Mouse (Mus musculus): ENCODE data around the gene Shisal2a. TPM values are rescaled to one million over a fixed set of nuclear protein-coding genes. Genes with fewer than 3 reads are reported as not detected.
A peak's percentile ranks its signal among the peaks of the same experiment; 100 is the strongest.

The Shisal2a gene
- total RNA-seq, 2 experiments from 2014 or later: not detected

DNA sequence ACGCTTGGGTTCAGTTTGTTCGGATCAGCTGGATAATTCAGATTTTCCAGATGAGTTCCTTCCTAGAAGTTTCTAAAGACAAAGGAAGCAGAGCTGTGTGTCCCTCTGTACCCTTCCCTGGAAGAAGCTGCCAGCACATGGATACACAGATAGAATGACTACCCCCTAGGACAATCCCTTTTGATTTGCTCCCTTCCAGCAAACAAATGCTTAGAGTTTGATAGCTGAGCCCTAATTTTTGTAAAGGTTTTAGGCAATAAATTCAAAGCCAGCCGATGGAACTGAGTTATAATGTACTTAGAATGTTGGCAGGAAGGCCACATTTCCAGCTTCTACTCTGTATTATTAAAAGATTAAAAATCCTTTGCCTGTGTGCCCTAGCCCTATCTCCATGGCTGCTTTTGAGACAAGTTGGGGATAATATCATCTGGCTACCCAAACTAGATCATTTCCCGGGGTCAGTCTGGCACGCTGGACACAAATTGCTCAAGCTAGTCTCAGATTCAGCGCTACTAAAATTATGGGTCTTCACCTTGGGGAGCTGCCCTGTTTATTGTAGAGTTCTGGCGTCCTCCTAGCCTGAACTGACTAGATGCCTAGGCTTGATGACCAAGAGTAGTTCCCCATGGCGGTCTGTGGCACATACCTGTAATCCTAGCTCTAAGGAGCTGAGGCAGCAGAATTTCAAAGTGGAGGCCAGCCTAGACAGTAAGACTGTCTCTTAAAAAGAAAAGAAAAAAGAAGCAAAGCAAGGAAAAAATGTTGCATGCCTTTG lies 20.9 kb upstream of the Shisal2a start:
- Histone ChIP-seq H3K4me3 (no peak overlapping the region), H3K27ac (no peak overlapping the region)
- no peak for TF ChIP-seq CTCF (IDR thresholded peaks at IDR 0.05)
- no peak for DNase-seq (ENCODE audit: extremely low spot score in 1 of 2, low spot score in 2 of 2)
- intact Hi-C loops (cut with DNase I): no loop called here

DNA sequence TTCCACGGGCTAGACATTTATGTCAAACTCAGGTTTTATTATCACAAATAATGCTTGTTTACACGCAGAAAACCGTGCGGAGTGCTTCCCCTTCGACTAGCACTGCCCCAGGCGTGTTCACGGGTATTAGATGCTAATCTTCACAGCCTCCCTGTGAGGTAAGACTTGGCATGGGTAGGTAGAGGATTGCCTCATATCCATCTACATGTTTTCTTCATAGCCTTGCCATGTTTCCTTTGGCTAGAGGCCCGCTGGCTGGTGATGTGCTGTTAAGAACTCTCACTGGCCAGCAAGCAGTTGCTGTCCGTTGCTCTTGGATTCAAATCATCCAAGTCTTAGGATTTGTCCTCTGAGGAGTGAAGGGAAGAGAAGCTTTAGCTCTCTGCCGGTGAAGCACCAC lies 17.2 kb upstream of the Shisal2a start:
- TF ChIP-seq CTCF (IDR thresholded peaks at IDR 0.05): no peak
- DNase-seq (ENCODE audit: extremely low spot score in 1 of 2, low spot score in 2 of 2): no peak
- no peak overlapping the region for H3K27ac ChIP-seq
- intact Hi-C loops (cut with DNase I): no loop called here
- H3K4me3 ChIP-seq: no peak overlapping the region

DNA sequence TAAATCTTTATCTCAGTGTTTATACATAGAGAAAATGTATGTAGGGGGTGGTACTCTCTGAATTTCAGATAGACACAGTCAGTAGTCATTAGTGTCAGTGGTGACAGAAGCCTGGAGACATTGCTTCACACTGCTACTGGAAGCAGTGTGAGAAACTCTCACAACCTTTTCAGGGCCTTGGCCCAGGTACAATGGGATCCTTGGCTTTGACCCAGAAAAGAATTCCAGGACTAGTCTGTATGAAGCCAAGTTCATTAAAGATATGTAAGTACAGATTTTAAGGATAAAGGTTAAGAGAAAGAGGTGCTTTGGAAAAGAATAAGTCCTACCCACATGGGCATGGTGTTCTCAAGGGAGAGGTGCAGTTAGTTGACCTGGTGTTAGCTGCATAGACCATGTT lies 11.1 kb upstream of the Shisal2a start:
- no peak overlapping the region for H3K4me3 ChIP-seq
- H3K27ac ChIP-seq: no peak overlapping the region
- intact Hi-C loops (cut with DNase I): no loop called here
- no peak for DNase-seq (ENCODE audit: extremely low spot score in 1 of 2, low spot score in 2 of 2)
- TF ChIP-seq CTCF (IDR thresholded peaks at IDR 0.05): no peak

- intact Hi-C loops (cut with DNase I): no loop called here
- no peak overlapping the region for H3K27ac ChIP-seq
- no peak for DNase-seq (ENCODE audit: extremely low spot score in 1 of 2, low spot score in 2 of 2)
- TF ChIP-seq CTCF (IDR thresholded peaks at IDR 0.05): no peak
- H3K4me3 ChIP-seq: no peak overlapping the region
Observed at GRCm38 (mm10) chr4:108392558-108392957, 9.4 kb upstream of the Shisal2a start.

DNA sequence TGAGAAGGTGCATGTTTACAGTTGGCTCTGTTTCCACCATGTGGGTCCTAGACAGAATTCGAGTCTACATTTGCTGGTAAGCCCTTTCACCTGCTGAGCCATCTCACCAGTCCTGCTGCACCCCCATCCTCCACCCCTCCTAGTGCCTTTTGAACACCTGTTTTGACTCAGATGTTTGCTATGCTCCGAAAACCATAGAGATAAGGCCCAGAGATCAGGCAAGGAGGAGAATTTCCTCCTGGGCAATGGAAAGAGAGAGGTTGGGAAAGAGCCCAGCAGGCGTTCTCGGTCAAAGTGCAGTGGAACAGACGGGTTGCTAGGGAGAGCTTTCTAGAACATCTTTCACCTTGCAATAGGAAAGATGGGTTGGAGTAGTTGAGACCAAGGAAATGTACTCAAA lies 8.0 kb upstream of the Shisal2a start:
- no peak for DNase-seq (ENCODE audit: extremely low spot score in 1 of 2, low spot score in 2 of 2)
- intact Hi-C loops (cut with DNase I): no loop called here
- no peak overlapping the region for H3K4me3 ChIP-seq
- no peak overlapping the region for H3K27ac ChIP-seq
- TF ChIP-seq CTCF (IDR thresholded peaks at IDR 0.05): no peak

DNA sequence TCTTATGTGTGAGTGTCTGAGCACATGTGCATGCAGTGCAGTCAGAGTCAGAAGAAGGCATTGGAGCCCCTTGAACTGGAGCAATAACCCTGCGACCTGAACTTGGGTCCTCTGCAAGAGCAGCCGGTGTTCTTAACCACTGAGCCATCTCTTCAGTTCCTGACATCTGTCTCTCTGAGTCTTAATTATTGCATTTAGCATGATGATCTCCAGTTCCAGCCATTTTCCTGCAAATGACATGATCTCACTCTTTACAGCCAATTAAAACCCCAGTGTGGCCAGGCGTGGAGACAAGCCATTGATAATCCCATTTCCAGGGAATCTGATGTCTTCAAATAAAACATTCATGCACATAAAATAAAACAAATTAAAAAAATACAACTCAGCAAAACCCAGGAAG lies 5.6 kb upstream of the Shisal2a start:
- DNase-seq (ENCODE audit: extremely low spot score in 1 of 2, low spot score in 2 of 2): no peak
- H3K27ac ChIP-seq: no peak overlapping the region
- no peak for TF ChIP-seq CTCF (IDR thresholded peaks at IDR 0.05)
- no peak overlapping the region for H3K4me3 ChIP-seq
- intact Hi-C loops (cut with DNase I): no loop called here

DNA sequence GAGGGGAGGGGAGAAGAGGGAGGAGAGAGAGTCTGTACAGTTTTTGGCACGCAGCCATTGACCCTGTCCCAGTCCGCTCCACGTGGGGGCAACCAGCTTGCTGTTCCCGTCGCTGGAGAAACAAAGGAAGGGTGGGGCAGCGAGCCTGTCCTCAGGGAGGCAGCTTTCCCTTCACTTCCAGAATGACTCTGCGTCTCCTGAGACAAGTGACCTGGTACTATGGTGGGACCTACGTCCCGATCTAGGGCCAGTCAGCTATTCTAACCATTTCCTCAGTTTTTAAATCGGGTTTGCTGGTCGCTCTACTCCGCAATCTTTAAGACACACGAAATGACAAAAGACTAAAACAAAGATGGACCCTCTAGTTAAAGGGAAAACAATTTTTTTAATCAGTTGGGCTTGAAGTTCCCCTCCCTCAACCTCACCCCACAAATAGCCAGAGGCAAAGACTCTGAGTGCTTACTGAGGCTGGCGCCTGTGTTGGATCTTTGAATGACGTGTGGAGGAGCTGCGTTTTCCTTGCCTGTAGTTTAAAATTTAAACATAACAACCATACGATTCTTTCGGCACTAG lies 4.6 kb upstream of the Shisal2a start:
- TF ChIP-seq CTCF (IDR thresholded peaks at IDR 0.05): peak; percentile 4
- Histone ChIP-seq H3K4me3 (peak overlapping the region; percentile 49), H3K27ac (peak overlapping the region; percentile 38; the same call in 1 of the 2 replicates)
- DNase-seq (ENCODE audit: extremely low spot score in 1 of 2, low spot score in 2 of 2): peak; percentile 23 to 27
- intact Hi-C loops (cut with DNase I): no loop called here

DNA sequence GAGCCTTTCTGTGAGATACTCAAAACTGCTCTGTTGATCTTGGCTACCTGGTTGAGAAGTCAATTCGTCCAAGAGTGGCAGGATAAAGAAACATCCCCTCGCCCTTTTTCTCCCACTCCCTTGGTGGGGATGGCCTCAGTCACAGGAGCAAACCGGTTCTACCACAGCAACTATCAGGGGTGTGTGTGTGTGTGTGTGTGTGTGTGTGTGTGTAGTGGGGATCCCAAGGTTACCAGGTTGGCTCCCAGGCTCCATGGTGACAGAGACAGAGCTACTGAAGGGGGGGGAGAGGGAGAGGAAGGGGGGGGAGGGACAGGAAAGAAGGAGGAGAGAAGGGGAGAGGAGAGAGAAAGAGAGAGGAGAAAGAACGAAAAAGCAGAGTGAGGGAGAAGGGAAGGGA lies 4.0 kb upstream of the Shisal2a start:
- no peak overlapping the region for H3K27ac ChIP-seq
- intact Hi-C loops (cut with DNase I): no loop called here
- no peak for DNase-seq (ENCODE audit: extremely low spot score in 1 of 2, low spot score in 2 of 2)
- peak overlapping the region; percentile 49 for H3K4me3 ChIP-seq
- no peak for TF ChIP-seq CTCF (IDR thresholded peaks at IDR 0.05)

GRCm38 (mm10) chr4:108386087-108386486 lies 2.9 kb upstream of the Shisal2a start:
- Histone ChIP-seq H3K4me3 (no peak overlapping the region), H3K27ac (no peak overlapping the region)
- no peak for TF ChIP-seq CTCF (IDR thresholded peaks at IDR 0.05)
- intact Hi-C loops (cut with DNase I): no loop called here
- DNase-seq (ENCODE audit: extremely low spot score in 1 of 2, low spot score in 2 of 2): no peak

- intact Hi-C loops (cut with DNase I): no loop called here
- H3K27ac ChIP-seq: no peak overlapping the region
- DNase-seq (ENCODE audit: extremely low spot score in 1 of 2, low spot score in 2 of 2): no peak
- H3K4me3 ChIP-seq: no peak overlapping the region
- no peak for TF ChIP-seq CTCF (IDR thresholded peaks at IDR 0.05)
Observed at GRCm38 (mm10) chr4:108380146-108380545, 3.0 kb downstream of the Shisal2a start.

GRCm38 (mm10) chr4:108379476-108379875 lies 3.7 kb downstream of the Shisal2a start:
- no peak for TF ChIP-seq CTCF (IDR thresholded peaks at IDR 0.05)
- no peak for DNase-seq (ENCODE audit: extremely low spot score in 1 of 2, low spot score in 2 of 2)
- Histone ChIP-seq H3K27ac (no peak overlapping the region), H3K4me3 (no peak overlapping the region)
- intact Hi-C loops (cut with DNase I): no loop called here

DNA sequence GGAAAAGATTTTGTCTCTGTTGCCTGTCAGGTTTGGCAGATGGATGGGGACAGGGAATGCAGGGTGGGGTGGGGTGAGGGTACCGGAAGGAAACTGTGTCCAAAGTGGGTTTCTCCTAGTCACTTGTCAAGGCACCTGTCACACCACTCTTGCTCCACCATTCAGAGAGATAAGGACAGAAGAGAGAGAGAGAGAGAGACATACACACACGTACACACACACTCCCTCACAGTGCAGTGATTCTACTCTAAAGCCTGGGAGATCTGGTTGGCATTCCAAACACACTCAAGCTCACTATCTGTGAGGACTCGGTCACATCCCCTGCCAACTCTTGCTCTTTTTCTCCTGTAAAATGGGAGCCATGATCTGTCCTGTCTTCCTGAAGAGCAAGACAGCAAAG lies 11.0 kb downstream of the Shisal2a start:
- intact Hi-C loops (cut with DNase I): no loop called here
- H3K4me3 ChIP-seq: no peak overlapping the region
- H3K27ac ChIP-seq: no peak overlapping the region
- no peak for TF ChIP-seq CTCF (IDR thresholded peaks at IDR 0.05)
- no peak for DNase-seq (ENCODE audit: extremely low spot score in 1 of 2, low spot score in 2 of 2)

DNA sequence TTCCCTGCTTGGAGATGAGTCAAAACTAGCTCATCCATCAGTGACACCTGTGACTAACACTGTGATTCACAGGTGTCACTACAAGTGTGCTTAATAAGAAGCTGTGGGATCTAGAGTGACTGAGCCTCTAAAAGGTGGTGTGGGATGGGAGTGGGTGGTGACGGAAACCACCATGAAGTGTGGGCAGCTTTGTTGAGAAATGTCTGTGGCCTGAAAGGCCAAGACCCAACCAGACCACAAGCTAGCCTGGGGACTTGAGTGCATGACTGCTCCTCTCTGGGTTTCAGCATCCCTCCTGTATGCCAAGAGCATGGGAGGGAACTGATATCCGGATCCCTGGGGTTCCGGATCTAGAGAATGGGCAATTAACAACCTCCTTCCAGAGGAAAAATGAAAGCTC lies 11.7 kb downstream of the Shisal2a start:
- no peak overlapping the region for H3K4me3 ChIP-seq
- intact Hi-C loops (cut with DNase I): no loop called here
- no peak for DNase-seq (ENCODE audit: extremely low spot score in 1 of 2, low spot score in 2 of 2)
- H3K27ac ChIP-seq: no peak overlapping the region
- no peak for TF ChIP-seq CTCF (IDR thresholded peaks at IDR 0.05)

Measured in left cerebral cortex, adult 2 months (tissue).